Mouse (Mus musculus) spleen, adult 2 months (tissue): Measurements from ENCODE around the gene Clrn2.

Experiments used
- CTCF ChIP-seq: fragments of 200-500 bp; IDR thresholded peaks from 2 replicates; pipeline ENCODE4 v1.5.1; 2011; ENCODE audit warnings: mild to moderate bottlenecking, inconsistent platforms; ENCODE audit not compliant: insufficient read depth, insufficient read length, insufficient replicate concordance; ENCODE audit errors: extremely low read depth
- POLR2A ChIP-seq: fragments of 200-500 bp; IDR thresholded peaks from 2 replicates; pipeline ENCODE4 v1.6.1; 2011; ENCODE audit warnings: low read depth, low read length, inconsistent platforms

DNA sequence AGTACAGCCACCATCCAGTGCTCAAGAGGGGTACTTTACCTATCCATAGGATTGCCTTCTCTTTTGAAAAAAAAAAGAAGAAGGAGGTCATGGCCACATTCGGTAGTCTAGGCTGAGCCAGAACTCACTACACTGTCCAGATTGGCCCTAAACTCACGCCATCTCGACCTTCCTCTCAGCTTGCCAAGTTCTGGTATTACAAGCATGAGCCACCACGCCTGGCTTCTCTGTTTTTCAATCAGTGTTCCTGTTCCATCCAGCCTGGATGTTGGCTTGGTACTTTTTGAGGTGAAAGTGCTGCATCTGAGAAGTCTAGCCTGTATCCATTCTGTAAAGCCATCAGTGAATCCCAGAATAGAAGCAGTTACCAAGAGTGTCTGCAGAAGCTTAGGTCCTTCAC, 42.9 kb downstream of the Clrn2 start:
- TF ChIP-seq CTCF = no peak
- TF ChIP-seq POLR2A = no peak
